Mouse (Mus musculus) WW6 (cell line): ENCODE data around the gene Tgif2.
A peak's percentile ranks its signal among the peaks of the same experiment; 100 is the strongest.
"Not testable (repeated sequence)": the region's sequence is repeated elsewhere in the genome, so short reads cannot be mapped to it uniquely, and the experiment has no call there.

ENCODE experiments used
- DNase-seq: peaks from one replicate; pipeline ENCODE4 v3.0.0-alpha.2; 2013; ENCODE audit warnings: low read depth, low spot score

Gene Tgif2

GRCm38 (mm10) chr2:156874760-156875510, 35.1 kb downstream of the Tgif2 start:
- no peak for DNase-seq

GRCm38 (mm10) chr2:156877726-156878125, 37.9 kb downstream of the Tgif2 start:
- DNase-seq: no peak

GRCm38 (mm10) chr2:156879541-156879940, 39.7 kb downstream of the Tgif2 start:
- no peak for DNase-seq

- no peak for DNase-seq
These were observed 42.7 kb downstream of the Tgif2 start for GRCm38 (mm10) chr2:156882431-156883001.

- no peak for DNase-seq
These were observed 44.8 kb downstream of the Tgif2 start for GRCm38 (mm10) chr2:156884396-156885211.

- not testable (repeated sequence) for DNase-seq
These were observed 45.9 kb downstream of the Tgif2 start for GRCm38 (mm10) chr2:156885666-156886065.

- DNase-seq: no peak
These were observed 46.4 kb downstream of the Tgif2 start for GRCm38 (mm10) chr2:156886084-156886631.

- DNase-seq: no peak
These were observed 47.2 kb downstream of the Tgif2 start, which contains the start of gene Sla2 for GRCm38 (mm10) chr2:156887017-156887416. Gene Sla2, minus strand, starts transcription at chr2:156887192.

- DNase-seq: no peak
These were observed 48.7 kb downstream of the Tgif2 start for GRCm38 (mm10) chr2:156888490-156888889.

- no peak for DNase-seq
These were observed 52.4 kb downstream of the Tgif2 start for GRCm38 (mm10) chr2:156892240-156892639.

GRCm38 (mm10) chr2:156892821-156893220, 53.0 kb downstream of the Tgif2 start:
- no peak for DNase-seq

- no peak for DNase-seq
These were observed 54.9 kb downstream of the Tgif2 start for GRCm38 (mm10) chr2:156894496-156895265.

GRCm38 (mm10) chr2:156896384-156896914, 56.6 kb downstream of the Tgif2 start:
- DNase-seq: no peak

- DNase-seq: no peak
These were observed 57.2 kb downstream of the Tgif2 start for GRCm38 (mm10) chr2:156897034-156897433.

GRCm38 (mm10) chr2:156898374-156898773, 58.6 kb downstream of the Tgif2 start:
- no peak for DNase-seq

- no peak for DNase-seq
These were observed 59.4 kb downstream of the Tgif2 start for GRCm38 (mm10) chr2:156899184-156899583.

GRCm38 (mm10) chr2:156901344-156901743, 61.5 kb downstream of the Tgif2 start:
- DNase-seq: no peak

GRCm38 (mm10) chr2:156901883-156902282, 62.1 kb downstream of the Tgif2 start:
- DNase-seq: no peak

GRCm38 (mm10) chr2:156902411-156902810, 62.6 kb downstream of the Tgif2 start:
- DNase-seq: not testable (repeated sequence)

- peak; percentile 24 for DNase-seq
These were observed 63.6 kb downstream of the Tgif2 start for GRCm38 (mm10) chr2:156903367-156903766.
